Mouse (Mus musculus) neural tube, embryonic 11.5 days (tissue): ENCODE measurements around the gene Coro1a. TPM values are rescaled to one million over a fixed set of nuclear protein-coding genes. Genes with fewer than 3 reads are reported as not detected.

Source experiments
- ATAC-seq: fragments of 200-750 bp; cut with Nextera tagmentation; 2 replicates; pipeline ENCODE4 v1.8.0; 2017; ENCODE audit warnings: moderate number of reproducible peaks, mild to moderate bottlenecking, moderate TSS enrichment, moderate library complexity; ENCODE audit not compliant: insufficient read depth, low FRiP score, low TSS enrichment
- DNase-seq: peaks from one replicate; pipeline ENCODE4 v3.0.0-alpha.2; 2015; ENCODE audit warnings: low spot score
- H3K27ac ChIP-seq: fragments of 300-500 bp; sonication (generic); 2 replicates; pipeline ENCODE4 v1.5.1; 2014; ENCODE audit warnings: low read depth, mild to moderate bottlenecking, low read length
- H3K27me3 ChIP-seq: fragments of 300-500 bp; sonication (generic); 2 replicates; pipeline ENCODE4 v1.6.1; 2014; ENCODE audit warnings: mild to moderate bottlenecking, low read length, mixed read lengths; ENCODE audit not compliant: control insufficient read depth, insufficient read depth
- H3K36me3 ChIP-seq: fragments of 300-500 bp; sonication (generic); 2 replicates; pipeline ENCODE4 v1.6.1; 2014; ENCODE audit warnings: mild to moderate bottlenecking, low read length, moderate library complexity, mixed read lengths; ENCODE audit not compliant: control insufficient read depth, insufficient read depth
- H3K4me1 ChIP-seq: fragments of 300-500 bp; sonication (generic); 2 replicates; pipeline ENCODE4 v1.6.1; 2014; ENCODE audit warnings: low read length, mixed read lengths; ENCODE audit not compliant: control insufficient read depth, insufficient read depth
- H3K4me2 ChIP-seq: fragments of 300-500 bp; sonication (generic); 2 replicates; pipeline ENCODE4 v1.6.1; 2014; ENCODE audit warnings: low read depth, mild to moderate bottlenecking, moderate library complexity
- H3K4me3 ChIP-seq: fragments of 300-500 bp; sonication (generic); 2 replicates; pipeline ENCODE4 v1.5.1; 2014; ENCODE audit warnings: low read depth, low read length
- H3K9ac ChIP-seq: fragments of 300-500 bp; sonication (generic); 2 replicates; pipeline ENCODE4 v1.6.1; 2014; ENCODE audit warnings: mild to moderate bottlenecking, low read length
- H3K9me3 ChIP-seq: fragments of 300-500 bp; sonication (generic); 2 replicates; pipeline ENCODE4 v1.6.1; 2016; ENCODE audit warnings: low read length; ENCODE audit not compliant: control insufficient read depth
- WGBS: fragments of 180-500 bp; shearing (Covaris S2); extraction: QIAGEN DNeasy Blood & Tissue Kit; methylation state at CpG from one replicate; pipeline ENCODE4 v1.1.7; 2014; 5-methylcytosine and 5-hydroxymethylcytosine counted together
- polyA plus RNA-seq: library from polyadenylated mRNA; unstranded; fragments of >200 nt; fragmentation: Nextera tagmentation; extraction: Ambion mirVana; gene quantifications from 2 replicates; pipeline ENCODE4 v1.2.1, GENCODE M21; 2014

Coro1a gene
- polyA plus RNA-seq, 1 experiment from 2014 or later: 52.5 TPM

GRCm38 (mm10) chr7:126667495-126668090 is 40.0 kb downstream of the Coro1a start:
- H3K4me1 ChIP-seq: no peaks in the 10 kb centered on the region
- no peaks in the 10 kb centered on the region for H3K9me3 ChIP-seq
- H3K36me3 ChIP-seq: peaks cover 12% of the 10 kb centered on the region; the same call in 1 of the 2 replicates
- no peak overlapping the region for H3K4me3 ChIP-seq
- ATAC-seq: no peak
- DNase-seq: no peak
- H3K27ac ChIP-seq: no peak overlapping the region
- no peaks in the 10 kb centered on the region for H3K27me3 ChIP-seq
- WGBS: 85% methylated on average over 9 of the region's 9 CpGs
- no peak overlapping the region for H3K4me2 ChIP-seq
- no peak overlapping the region for H3K9ac ChIP-seq

GRCm38 (mm10) chr7:126665269-126665668 is 42.3 kb downstream of the Coro1a start:
- peaks cover 4% of the 10 kb centered on the region; the same call in 1 of the 2 replicates for H3K36me3 ChIP-seq
- H3K27ac ChIP-seq: no peak overlapping the region
- 94% methylated on average over 3 of the region's 3 CpGs for WGBS
- ATAC-seq: no peak
- DNase-seq: no peak
- H3K4me3 ChIP-seq: no peak overlapping the region
- no peak overlapping the region for H3K9ac ChIP-seq
- H3K4me2 ChIP-seq: no peak overlapping the region
- no peaks in the 10 kb centered on the region for H3K9me3 ChIP-seq
- H3K4me1 ChIP-seq: no peaks in the 10 kb centered on the region
- H3K27me3 ChIP-seq: no peaks in the 10 kb centered on the region

- H3K9ac ChIP-seq: no peak overlapping the region
- no peaks in the 10 kb centered on the region for H3K27me3 ChIP-seq
- H3K4me3 ChIP-seq: no peak overlapping the region
- no peak for ATAC-seq
- no peak overlapping the region for H3K27ac ChIP-seq
- H3K4me2 ChIP-seq: no peak overlapping the region
- H3K36me3 ChIP-seq: peaks cover 4% of the 10 kb centered on the region; the same call in 1 of the 2 replicates
- no peaks in the 10 kb centered on the region for H3K4me1 ChIP-seq
- no peaks in the 10 kb centered on the region for H3K9me3 ChIP-seq
- 70% methylated on average over 8 of the region's 8 CpGs for WGBS
- no peak for DNase-seq
Observed at GRCm38 (mm10) chr7:126663646-126664045, 43.9 kb downstream of the Coro1a start.

GRCm38 (mm10) chr7:126659771-126660170 is 47.8 kb downstream of the Coro1a start:
- Histone ChIP-seq H3K27ac (no peak overlapping the region), H3K36me3 (peaks cover 1% of the 10 kb centered on the region; the same call in 1 of the 2 replicates), H3K9me3 (no peaks in the 10 kb centered on the region), H3K9ac (no peak overlapping the region), H3K4me1 (no peaks in the 10 kb centered on the region), H3K4me3 (no peak overlapping the region), H3K27me3 (no peaks in the 10 kb centered on the region), H3K4me2 (no peak overlapping the region)
- no peak for DNase-seq
- ATAC-seq: no peak
- 90% methylated on average over 3 of the region's 3 CpGs for WGBS

- H3K36me3 ChIP-seq: no peaks in the 10 kb centered on the region
- H3K4me3 ChIP-seq: no peak overlapping the region
- no peaks in the 10 kb centered on the region for H3K4me1 ChIP-seq
- no peak overlapping the region for H3K27ac ChIP-seq
- H3K9ac ChIP-seq: no peak overlapping the region
- H3K27me3 ChIP-seq: no peaks in the 10 kb centered on the region
- no peak overlapping the region for H3K4me2 ChIP-seq
- no peaks in the 10 kb centered on the region for H3K9me3 ChIP-seq
- no peak for DNase-seq
- ATAC-seq: no peak
- 82% methylated on average over 1 of the region's 1 CpGs for WGBS
Observed at GRCm38 (mm10) chr7:126657522-126657921, 50.1 kb downstream of the Coro1a start.

- Histone ChIP-seq H3K36me3 (no peaks in the 10 kb centered on the region), H3K9ac (no peak overlapping the region), H3K9me3 (no peaks in the 10 kb centered on the region), H3K4me2 (no peak overlapping the region), H3K4me1 (no peaks in the 10 kb centered on the region), H3K27me3 (no peaks in the 10 kb centered on the region), H3K4me3 (no peak overlapping the region), H3K27ac (no peak overlapping the region)
- ATAC-seq: no peak
- DNase-seq: no peak
- WGBS: 95% methylated on average over 3 of the region's 3 CpGs
Observed at GRCm38 (mm10) chr7:126655695-126656094, 51.9 kb downstream of the Coro1a start.

GRCm38 (mm10) chr7:126653991-126654390 is 53.6 kb downstream of the Coro1a start:
- H3K36me3 ChIP-seq: no peaks in the 10 kb centered on the region
- H3K27me3 ChIP-seq: no peaks in the 10 kb centered on the region
- no peaks in the 10 kb centered on the region for H3K9me3 ChIP-seq
- no peak overlapping the region for H3K27ac ChIP-seq
- H3K4me2 ChIP-seq: no peak overlapping the region
- no peak overlapping the region for H3K9ac ChIP-seq
- ATAC-seq (no peak), DNase-seq (no peak)
- WGBS: 90% methylated on average over 2 of the region's 2 CpGs
- H3K4me1 ChIP-seq: 0 out of 2 replicates have a peak, but pooled peaks cover 3% of the 10 kb centered on the region
- H3K4me3 ChIP-seq: no peak overlapping the region

- no peak overlapping the region for H3K4me2 ChIP-seq
- H3K4me3 ChIP-seq: no peak overlapping the region
- ATAC-seq (no peak), DNase-seq (no peak)
- H3K27ac ChIP-seq: no peak overlapping the region
- H3K27me3 ChIP-seq: no peaks in the 10 kb centered on the region
- WGBS: 92% methylated on average over 2 of the region's 2 CpGs
- 0 out of 2 replicates have a peak, but pooled peaks cover 3% of the 10 kb centered on the region for H3K4me1 ChIP-seq
- no peaks in the 10 kb centered on the region for H3K9me3 ChIP-seq
- H3K36me3 ChIP-seq: no peaks in the 10 kb centered on the region
- H3K9ac ChIP-seq: no peak overlapping the region
Observed at GRCm38 (mm10) chr7:126650852-126651251, 56.7 kb downstream of the Coro1a start.
